Mouse (Mus musculus) myocyte (in vitro differentiated cells): Measurements from ENCODE around the gene Agpat1. TPM values are rescaled to one million over a fixed set of nuclear protein-coding genes. Genes with fewer than 3 reads are reported as not detected.

Source experiments
- H3K27me3 ChIP-seq: one replicate; pipeline ENCODE4 v1.6.1; 2011; ENCODE audit not compliant: control insufficient read depth, insufficient read depth, insufficient read length
- H3K36me3 ChIP-seq: one replicate; pipeline ENCODE4 v1.6.1; 2011; ENCODE audit not compliant: control insufficient read depth, insufficient read depth
- H3K4me2 ChIP-seq: one replicate; pipeline ENCODE4 v1.6.1; 2011; ENCODE audit warnings: low read depth, control low read depth
- H3K4me3 ChIP-seq: one replicate; pipeline ENCODE4 v1.5.1; 2011; ENCODE audit warnings: mild to moderate bottlenecking, control low read depth, moderate library complexity
- H3K79me2 ChIP-seq: one replicate; pipeline ENCODE4 v1.6.1; 2011; ENCODE audit not compliant: control insufficient read depth, insufficient read depth
- H3ac ChIP-seq: one replicate; pipeline ENCODE4 v1.6.1; 2011; ENCODE audit not compliant: control insufficient read depth, insufficient read length
- CEBPB ChIP-seq: IDR thresholded peaks from 2 replicates; pipeline ENCODE4 v1.6.1; 2011; ENCODE audit warnings: mild to moderate bottlenecking, moderate library complexity; ENCODE audit not compliant: poor library complexity, insufficient read depth, severe bottlenecking
- E2F4 ChIP-seq: IDR thresholded peaks from one replicate; pipeline ENCODE4 v1.6.1; 2011; ENCODE audit warnings: mild to moderate bottlenecking, control low read depth, moderate library complexity; ENCODE audit not compliant: insufficient read depth
- MAX ChIP-seq: IDR thresholded peaks from one replicate; pipeline ENCODE4 v1.6.1; 2011; ENCODE audit warnings: low read depth, mild to moderate bottlenecking, control low read depth
- MYOD1 ChIP-seq, 3 experiments: IDR thresholded peaks; one replicate each; pipeline ENCODE4 v1.6.1; 2011; ENCODE audit warnings: control low read depth in 2 of 3, low read depth in 2 of 3, mild to moderate bottlenecking in 2 of 3, moderate library complexity in 1 of 3; ENCODE audit not compliant: insufficient read length in 2 of 3, control insufficient read depth in 1 of 3
- MYOG ChIP-seq, 3 experiments: IDR thresholded peaks; one replicate each; pipeline ENCODE4 v1.6.1; 2011; ENCODE audit warnings: control low read depth in 2 of 3, low read depth in 2 of 3, mild to moderate bottlenecking in 2 of 3; ENCODE audit not compliant: insufficient read length in 2 of 3, control insufficient read depth in 1 of 3, insufficient read depth in 1 of 3
- POLR2A ChIP-seq: IDR thresholded peaks from one replicate; pipeline ENCODE4 v1.6.1; 2011; ENCODE audit warnings: low read depth, mild to moderate bottlenecking, control low read depth, moderate library complexity; ENCODE audit not compliant: insufficient read length
- POLR2AphosphoS2 ChIP-seq: IDR thresholded peaks from one replicate; pipeline ENCODE4 v1.6.1; 2011; ENCODE audit warnings: low read depth, control low read depth; ENCODE audit not compliant: insufficient read length
- REST ChIP-seq: IDR thresholded peaks from one replicate; pipeline ENCODE4 v1.6.1; 2011; ENCODE audit warnings: mild to moderate bottlenecking, control low read depth, moderate library complexity; ENCODE audit not compliant: insufficient read depth, insufficient read length
- SRF ChIP-seq: IDR thresholded peaks from one replicate; pipeline ENCODE4 v1.6.1; 2011; ENCODE audit warnings: low read depth; ENCODE audit not compliant: control insufficient read depth, insufficient read length
- TCF12 ChIP-seq: IDR thresholded peaks from one replicate; pipeline ENCODE4 v1.6.1; 2011; ENCODE audit warnings: mild to moderate bottlenecking, control low read depth; ENCODE audit not compliant: poor library complexity, insufficient read depth, severe bottlenecking
- TCF3 ChIP-seq: IDR thresholded peaks from one replicate; pipeline ENCODE4 v1.6.1; 2011; ENCODE audit warnings: low read depth, control low read depth; ENCODE audit not compliant: insufficient read length
- USF1 ChIP-seq: IDR thresholded peaks from one replicate; pipeline ENCODE4 v1.6.1; 2011; ENCODE audit warnings: low read depth, mild to moderate bottlenecking, control low read depth, moderate library complexity
- polyA plus RNA-seq: library from polyadenylated mRNA; unstranded; fragments of >200 nt; fragmentation: generic; extraction: Trizol; gene quantifications from one replicate; pipeline ENCODE4 v1.2.1, GENCODE M21; 2012; ENCODE audit warnings: missing spikeins

Gene Agpat1
- polyA plus RNA-seq, 1 experiment: 70.5 TPM

DNA sequence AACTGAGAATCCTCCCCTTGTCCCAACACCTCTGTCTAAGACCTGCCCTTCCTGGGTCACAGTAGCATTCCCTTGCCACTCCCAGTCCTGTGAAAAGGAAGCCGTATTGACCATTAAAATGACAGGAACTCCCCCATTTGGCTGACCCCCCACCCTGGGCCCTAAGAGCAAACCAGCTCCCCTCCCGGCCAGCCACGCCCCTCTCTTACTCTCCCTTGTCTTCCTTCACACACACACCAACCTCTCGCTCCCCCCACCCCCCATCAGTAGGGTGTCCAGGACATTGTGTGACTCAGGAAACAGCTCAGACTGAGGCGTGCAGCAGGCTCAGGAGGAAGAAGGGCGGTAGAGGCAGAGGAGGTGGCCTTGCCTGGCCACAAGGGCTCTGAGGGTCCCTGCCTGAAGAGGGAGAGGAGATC is 40.0 kb upstream of the Agpat1 start, which contains the start of gene Notch4:
TSS of gene Notch4 (plus strand) at position 266 of the 419 bp plus-strand sequence.
- no peak within 1 kb of the TSS for H3K4me2 ChIP-seq
- H3K4me3 ChIP-seq: no peak within 1 kb of the TSS

DNA sequence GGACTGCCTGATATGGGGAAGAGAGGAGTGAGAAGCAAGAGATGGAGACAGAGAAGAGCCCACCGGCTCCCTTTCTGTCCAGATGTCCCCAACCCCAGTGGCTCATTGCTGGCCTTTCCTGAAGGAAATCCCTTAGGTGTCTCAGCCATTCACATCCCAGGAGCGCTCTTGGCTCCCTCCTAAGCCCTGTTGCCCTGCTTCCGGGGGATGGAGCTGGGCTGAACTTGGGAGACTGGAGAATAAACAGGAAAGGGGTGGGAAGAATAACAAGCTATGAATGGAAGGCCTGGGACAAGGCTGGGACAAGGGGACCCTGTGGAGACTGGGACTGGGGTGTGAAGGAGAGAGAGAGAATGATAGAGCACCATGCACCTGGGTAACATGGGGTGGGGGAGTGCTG is 39.3 kb upstream of the Agpat1 start:
- no peaks in the 10 kb centered on the region for H3K79me2 ChIP-seq
- H3K4me2 ChIP-seq: no peak overlapping the region
- no peak overlapping the region for H3K4me3 ChIP-seq
- H3K27me3 ChIP-seq: peaks cover 62% of the 10 kb centered on the region
- TF ChIP-seq POLR2AphosphoS2: no peak
- TF ChIP-seq USF1: no peak
- TF ChIP-seq TCF3: no peak
- no peak for TF ChIP-seq SRF
- TF ChIP-seq REST: no peak
- no peak for TF ChIP-seq MYOD1 (IDR thresholded peaks at IDR 0.05; ENCODE audit: control insufficient read depth in 1 of 3, insufficient read length in 2 of 3, low read depth in 2 of 3)
- TF ChIP-seq MAX: no peak
- H3ac ChIP-seq: no peak overlapping the region
- no peaks in the 10 kb centered on the region for H3K36me3 ChIP-seq

More for the DNA sequence above, 40.0 kb upstream of the Agpat1 start, which contains the start of gene Notch4:
- Histone ChIP-seq H3K79me2 (no peaks in the 10 kb centered on the region), H3ac (no peak within 1 kb of the TSS), H3K27me3 (peaks cover 66% of the 10 kb centered on the region), H3K36me3 (no peaks in the 10 kb centered on the region)
- TF ChIP-seq POLR2A: no peak
- TF ChIP-seq SRF: no peak
- no peak for TF ChIP-seq TCF3
- TF ChIP-seq E2F4: no peak
- no peak for TF ChIP-seq TCF12
- TF ChIP-seq MYOG (IDR thresholded peaks at IDR 0.05; ENCODE audit: control insufficient read depth in 1 of 3, insufficient read depth in 1 of 3, insufficient read length in 2 of 3, low read depth in 2 of 3): no peak
- no peak for TF ChIP-seq MYOD1 (IDR thresholded peaks at IDR 0.05; ENCODE audit: control insufficient read depth in 1 of 3, insufficient read length in 2 of 3, low read depth in 2 of 3)
- TF ChIP-seq CEBPB: no peak
- TF ChIP-seq REST: no peak

DNA sequence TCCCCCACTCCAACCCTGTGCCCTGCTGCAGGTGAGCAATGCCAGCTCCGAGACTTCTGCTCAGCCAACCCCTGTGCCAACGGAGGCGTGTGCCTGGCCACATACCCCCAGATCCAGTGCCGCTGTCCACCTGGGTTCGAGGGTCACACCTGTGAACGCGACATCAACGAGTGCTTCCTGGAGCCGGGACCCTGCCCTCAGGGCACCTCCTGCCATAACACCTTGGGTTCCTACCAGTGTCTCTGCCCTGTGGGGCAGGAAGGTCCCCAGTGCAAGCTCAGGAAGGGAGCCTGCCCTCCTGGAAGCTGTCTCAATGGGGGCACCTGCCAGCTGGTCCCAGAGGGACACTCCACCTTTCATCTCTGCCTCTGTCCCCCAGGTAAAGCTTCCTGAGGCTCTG is 36.8 kb upstream of the Agpat1 start:
- Histone ChIP-seq H3K36me3 (no peaks in the 10 kb centered on the region), H3K4me2 (no peak overlapping the region), H3K79me2 (no peaks in the 10 kb centered on the region), H3K27me3 (peaks cover 51% of the 10 kb centered on the region), H3ac (no peak overlapping the region), H3K4me3 (no peak overlapping the region)
- TF ChIP-seq E2F4: no peak
- TF ChIP-seq MYOD1 (IDR thresholded peaks at IDR 0.05; ENCODE audit: control insufficient read depth in 1 of 3, insufficient read length in 2 of 3, low read depth in 2 of 3): no peak
- no peak for TF ChIP-seq SRF
- TF ChIP-seq POLR2AphosphoS2: no peak
- no peak for TF ChIP-seq CEBPB
- TF ChIP-seq TCF3: no peak
- no peak for TF ChIP-seq POLR2A
- TF ChIP-seq TCF12: no peak
- TF ChIP-seq REST: no peak

DNA sequence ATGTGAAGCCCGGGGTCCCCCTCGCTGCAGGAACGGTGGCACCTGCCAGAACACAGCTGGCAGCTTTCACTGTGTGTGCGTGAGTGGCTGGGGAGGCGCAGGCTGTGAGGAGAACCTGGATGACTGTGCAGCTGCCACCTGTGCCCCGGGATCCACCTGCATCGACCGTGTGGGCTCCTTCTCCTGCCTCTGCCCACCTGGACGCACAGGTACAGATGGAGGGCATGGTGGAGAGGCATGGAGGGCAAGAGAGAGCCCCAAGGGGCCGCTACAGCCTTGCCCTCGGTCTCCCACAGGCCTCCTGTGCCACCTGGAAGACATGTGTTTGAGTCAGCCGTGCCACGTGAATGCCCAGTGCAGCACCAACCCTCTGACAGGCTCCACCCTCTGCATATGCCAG is 35.6 kb upstream of the Agpat1 start:
- H3K79me2 ChIP-seq: no peaks in the 10 kb centered on the region

DNA sequence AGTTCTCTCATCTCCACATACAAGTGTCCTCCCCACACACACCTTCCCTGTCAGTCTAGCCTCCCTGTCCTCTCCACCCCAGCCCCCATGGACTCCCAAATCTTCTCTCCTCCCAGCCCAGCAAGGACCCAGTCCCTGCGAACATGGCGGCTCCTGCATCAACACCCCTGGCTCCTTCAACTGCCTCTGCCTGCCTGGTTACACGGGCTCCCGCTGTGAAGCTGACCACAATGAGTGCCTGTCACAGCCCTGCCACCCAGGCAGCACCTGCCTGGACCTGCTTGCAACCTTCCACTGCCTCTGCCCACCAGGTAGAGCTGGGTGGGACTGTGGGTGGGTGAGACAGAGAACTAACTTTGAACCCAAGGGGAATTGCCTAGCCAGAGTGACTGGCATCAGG is 34.1 kb upstream of the Agpat1 start:
- H3K4me3 ChIP-seq: no peak overlapping the region
- no peaks in the 10 kb centered on the region for H3K36me3 ChIP-seq
- peaks cover 46% of the 10 kb centered on the region for H3K27me3 ChIP-seq
- no peaks in the 10 kb centered on the region for H3K79me2 ChIP-seq
- TF ChIP-seq MYOD1 (IDR thresholded peaks at IDR 0.05; ENCODE audit: control insufficient read depth in 1 of 3, insufficient read length in 2 of 3, low read depth in 2 of 3) (no peak), POLR2A (no peak), MYOG (IDR thresholded peaks at IDR 0.05; ENCODE audit: control insufficient read depth in 1 of 3, insufficient read depth in 1 of 3, insufficient read length in 2 of 3, low read depth in 2 of 3) (no peak)
- no peak overlapping the region for H3K4me2 ChIP-seq
- no peak overlapping the region for H3ac ChIP-seq

More for the DNA sequence above, 35.6 kb upstream of the Agpat1 start:
- H3K4me3 ChIP-seq: no peak overlapping the region
- peaks cover 46% of the 10 kb centered on the region for H3K27me3 ChIP-seq
- H3K4me2 ChIP-seq: no peak overlapping the region
- H3K36me3 ChIP-seq: no peaks in the 10 kb centered on the region
- no peak overlapping the region for H3ac ChIP-seq
- no peak for TF ChIP-seq TCF12
- TF ChIP-seq MYOG (IDR thresholded peaks at IDR 0.05; ENCODE audit: control insufficient read depth in 1 of 3, insufficient read depth in 1 of 3, insufficient read length in 2 of 3, low read depth in 2 of 3): no peak
- TF ChIP-seq TCF3: no peak
- no peak for TF ChIP-seq E2F4
- TF ChIP-seq SRF: no peak
- TF ChIP-seq POLR2A: no peak
- no peak for TF ChIP-seq MYOD1 (IDR thresholded peaks at IDR 0.05; ENCODE audit: control insufficient read depth in 1 of 3, insufficient read length in 2 of 3, low read depth in 2 of 3)
